Mouse (Mus musculus): ENCODE data around the gene Ggt1. TPM values are rescaled to one million over a fixed set of nuclear protein-coding genes. Genes with fewer than 3 reads are reported as not detected.
"Not testable (repeated sequence)": the region's sequence is repeated elsewhere in the genome, so short reads cannot be mapped to it uniquely, and the experiment has no call there.

The Ggt1 gene
- polyA plus RNA-seq, 1 experiment from 2014 or later, result 1.3 TPM

- H3K27ac ChIP-seq (replicated peaks), result no peak overlapping the region
- 96% methylated on average over 5 of the region's 5 CpGs for WGBS
- no peak overlapping the region for H3K4me3 ChIP-seq (replicated peaks)
- peaks cover 45% of the 10 kb centered on the region for H3K4me1 ChIP-seq
- no peaks in the 10 kb centered on the region for H3K9me3 ChIP-seq (replicated peaks)
- H3K27me3 ChIP-seq (replicated peaks), result no peaks in the 10 kb centered on the region
- no peak for ATAC-seq (ENCODE audit: low FRiP score)
- no peak overlapping the region for H3K4me2 ChIP-seq
- no peak overlapping the region for H3K9ac ChIP-seq (replicated peaks)
- H3K36me3 ChIP-seq, result peaks cover 58% of the 10 kb centered on the region
Observed at GRCm38 (mm10) chr10:75520581-75520980, 40.8 kb upstream of the Ggt1 start.

- Histone ChIP-seq H3K9ac (replicated peaks) (no peak overlapping the region), H3K36me3 (peaks cover 64% of the 10 kb centered on the region), H3K4me1 (peaks cover 34% of the 10 kb centered on the region), H3K4me2 (no peak overlapping the region), H3K27me3 (replicated peaks) (no peaks in the 10 kb centered on the region), H3K4me3 (replicated peaks) (no peak overlapping the region), H3K27ac (replicated peaks) (no peak overlapping the region), H3K9me3 (replicated peaks) (no peaks in the 10 kb centered on the region)
- 93% methylated on average over 4 of the region's 4 CpGs for WGBS
- ATAC-seq (ENCODE audit: low FRiP score), result no peak
Observed at GRCm38 (mm10) chr10:75521643-75522042, 39.8 kb upstream of the Ggt1 start.

- peaks cover 50% of the 10 kb centered on the region for H3K36me3 ChIP-seq
- H3K9me3 ChIP-seq (replicated peaks); H3K27me3 ChIP-seq (replicated peaks); H3K4me3 ChIP-seq (replicated peaks); H3K27ac ChIP-seq (replicated peaks); ATAC-seq (ENCODE audit: low FRiP score); H3K4me2 ChIP-seq; H3K9ac ChIP-seq (replicated peaks): not testable (repeated sequence)
- WGBS, result 86% methylated on average over 9 of the region's 9 CpGs
- peaks cover 16% of the 10 kb centered on the region for H3K4me1 ChIP-seq
Observed at GRCm38 (mm10) chr10:75525450-75525849, 36.0 kb upstream of the Ggt1 start.

GRCm38 (mm10) chr10:75530322-75530721 lies 31.1 kb upstream of the Ggt1 start:
- Histone ChIP-seq H3K27ac (replicated peaks) (no peak overlapping the region), H3K9ac (replicated peaks) (no peak overlapping the region), H3K36me3 (peaks cover 41% of the 10 kb centered on the region), H3K4me1 (no peaks in the 10 kb centered on the region), H3K4me2 (no peak overlapping the region), H3K27me3 (replicated peaks) (no peaks in the 10 kb centered on the region), H3K4me3 (replicated peaks) (no peak overlapping the region), H3K9me3 (replicated peaks) (no peaks in the 10 kb centered on the region)
- WGBS, result 92% methylated on average over 2 of the region's 2 CpGs
- no peak for ATAC-seq (ENCODE audit: low FRiP score)

GRCm38 (mm10) chr10:75531532-75532090 lies 29.8 kb upstream of the Ggt1 start:
- WGBS, result 89% methylated on average over 9 of the region's 9 CpGs
- Histone ChIP-seq H3K27me3 (replicated peaks) (no peaks in the 10 kb centered on the region), H3K27ac (replicated peaks) (no peak overlapping the region), H3K36me3 (peaks cover 48% of the 10 kb centered on the region), H3K4me1 (no peaks in the 10 kb centered on the region), H3K9me3 (replicated peaks) (no peaks in the 10 kb centered on the region), H3K9ac (replicated peaks) (no peak overlapping the region), H3K4me2 (no peak overlapping the region), H3K4me3 (replicated peaks) (no peak overlapping the region)
- no peak for ATAC-seq (ENCODE audit: low FRiP score)

GRCm38 (mm10) chr10:75534216-75534615 lies 27.2 kb upstream of the Ggt1 start:
- peaks cover 51% of the 10 kb centered on the region for H3K36me3 ChIP-seq
- H3K4me2 ChIP-seq, result no peak overlapping the region
- H3K27ac ChIP-seq (replicated peaks), result no peak overlapping the region
- H3K27me3 ChIP-seq (replicated peaks), result no peaks in the 10 kb centered on the region
- ATAC-seq (ENCODE audit: low FRiP score), result no peak
- no peaks in the 10 kb centered on the region for H3K9me3 ChIP-seq (replicated peaks)
- no peak overlapping the region for H3K9ac ChIP-seq (replicated peaks)
- H3K4me3 ChIP-seq (replicated peaks), result no peak overlapping the region
- H3K4me1 ChIP-seq, result no peaks in the 10 kb centered on the region
- WGBS, result 94% methylated on average over 8 of the region's 8 CpGs

GRCm38 (mm10) chr10:75534934-75535333 lies 26.5 kb upstream of the Ggt1 start:
- Histone ChIP-seq H3K4me2 (no peak overlapping the region), H3K9ac (replicated peaks) (no peak overlapping the region), H3K4me1 (no peaks in the 10 kb centered on the region), H3K4me3 (replicated peaks) (no peak overlapping the region), H3K27ac (replicated peaks) (no peak overlapping the region), H3K9me3 (replicated peaks) (no peaks in the 10 kb centered on the region), H3K27me3 (replicated peaks) (no peaks in the 10 kb centered on the region), H3K36me3 (peaks cover 51% of the 10 kb centered on the region)
- ATAC-seq (ENCODE audit: low FRiP score), result no peak
- 94% methylated on average over 8 of the region's 8 CpGs for WGBS

- 94% methylated on average over 2 of the region's 2 CpGs for WGBS
- Histone ChIP-seq H3K4me3 (replicated peaks) (no peak overlapping the region), H3K4me1 (no peaks in the 10 kb centered on the region), H3K36me3 (peaks cover 51% of the 10 kb centered on the region), H3K27me3 (replicated peaks) (no peaks in the 10 kb centered on the region), H3K9ac (replicated peaks) (no peak overlapping the region), H3K4me2 (no peak overlapping the region), H3K9me3 (replicated peaks) (no peaks in the 10 kb centered on the region), H3K27ac (replicated peaks) (no peak overlapping the region)
- ATAC-seq (ENCODE audit: low FRiP score), result no peak
Observed at GRCm38 (mm10) chr10:75535423-75535822, 26.0 kb upstream of the Ggt1 start.

- Histone ChIP-seq H3K9me3 (replicated peaks) (no peaks in the 10 kb centered on the region), H3K9ac (replicated peaks) (no peak overlapping the region), H3K36me3 (peaks cover 51% of the 10 kb centered on the region), H3K4me1 (no peaks in the 10 kb centered on the region), H3K27me3 (replicated peaks) (no peaks in the 10 kb centered on the region), H3K4me2 (no peak overlapping the region), H3K4me3 (replicated peaks) (no peak overlapping the region), H3K27ac (replicated peaks) (no peak overlapping the region)
- WGBS, result 94% methylated on average over 5 of the region's 5 CpGs
- ATAC-seq (ENCODE audit: low FRiP score), result no peak
Observed at GRCm38 (mm10) chr10:75536123-75536522, 25.3 kb upstream of the Ggt1 start.

GRCm38 (mm10) chr10:75547901-75548300 lies 13.5 kb upstream of the Ggt1 start:
- 46% methylated on average over 7 of the region's 7 CpGs for WGBS
- Histone ChIP-seq H3K27me3 (replicated peaks) (no peaks in the 10 kb centered on the region), H3K9me3 (replicated peaks) (no peaks in the 10 kb centered on the region), H3K4me3 (replicated peaks) (no peak overlapping the region), H3K36me3 (peaks cover 5% of the 10 kb centered on the region), H3K9ac (replicated peaks) (no peak overlapping the region), H3K4me1 (peaks cover 13% of the 10 kb centered on the region), H3K27ac (replicated peaks) (peak overlapping the region; percentile 56), H3K4me2 (no peak overlapping the region)
- no peak for ATAC-seq (ENCODE audit: low FRiP score)

- Histone ChIP-seq H3K27ac (replicated peaks) (peak overlapping the region; percentile 56), H3K9ac (replicated peaks) (no peak overlapping the region), H3K4me2 (peak overlapping the region; percentile 37), H3K4me3 (replicated peaks) (no peak overlapping the region), H3K9me3 (replicated peaks) (no peaks in the 10 kb centered on the region), H3K27me3 (replicated peaks) (no peaks in the 10 kb centered on the region), H3K36me3 (peaks cover 10% of the 10 kb centered on the region), H3K4me1 (peaks cover 13% of the 10 kb centered on the region)
- WGBS, result 25% methylated on average over 14 of the region's 14 CpGs
- ATAC-seq (ENCODE audit: low FRiP score), result peak; percentile 73
Observed at GRCm38 (mm10) chr10:75548486-75548885, 12.9 kb upstream of the Ggt1 start.

GRCm38 (mm10) chr10:75549886-75550285 lies 11.5 kb upstream of the Ggt1 start:
- Histone ChIP-seq H3K4me1 (peaks cover 13% of the 10 kb centered on the region), H3K9ac (replicated peaks) (no peak overlapping the region), H3K4me2 (no peak overlapping the region), H3K4me3 (replicated peaks) (no peak overlapping the region), H3K27me3 (replicated peaks) (no peaks in the 10 kb centered on the region), H3K27ac (replicated peaks) (no peak overlapping the region), H3K9me3 (replicated peaks) (no peaks in the 10 kb centered on the region), H3K36me3 (peaks cover 19% of the 10 kb centered on the region)
- ATAC-seq (ENCODE audit: low FRiP score), result no peak
- WGBS, result 63% methylated on average over 7 of the region's 7 CpGs

GRCm38 (mm10) chr10:75551175-75551574 lies 10.2 kb upstream of the Ggt1 start:
- Histone ChIP-seq H3K4me3 (replicated peaks) (no peak overlapping the region), H3K4me1 (peaks cover 13% of the 10 kb centered on the region), H3K4me2 (no peak overlapping the region), H3K36me3 (peaks cover 30% of the 10 kb centered on the region), H3K9me3 (replicated peaks) (no peaks in the 10 kb centered on the region), H3K9ac (replicated peaks) (no peak overlapping the region), H3K27me3 (replicated peaks) (no peaks in the 10 kb centered on the region), H3K27ac (replicated peaks) (no peak overlapping the region)
- ATAC-seq (ENCODE audit: low FRiP score), result no peak
- WGBS, result 44% methylated on average over 12 of the region's 12 CpGs

All from neural tube, embryonic 15.5 days (tissue).